Mouse (Mus musculus): ENCODE data around the gene Ern1. TPM values are rescaled to one million over a fixed set of nuclear protein-coding genes. Genes with fewer than 3 reads are reported as not detected.
"Not testable (repeated sequence)": the region's sequence is repeated elsewhere in the genome, so short reads cannot be mapped to it uniquely, and the experiment has no call there.

Ern1 gene
- polyA plus RNA-seq, 1 experiment from 2014 or later = 7.9 TPM

GRCm38 (mm10) chr11:106471629-106472028, 16.0 kb downstream of the Ern1 start:
- no peaks in the 10 kb centered on the region for H3K4me1 ChIP-seq
- 96% methylated on average over 1 of the region's 1 CpGs for WGBS
- no peak for ATAC-seq (ENCODE audit: low FRiP score)

DNA sequence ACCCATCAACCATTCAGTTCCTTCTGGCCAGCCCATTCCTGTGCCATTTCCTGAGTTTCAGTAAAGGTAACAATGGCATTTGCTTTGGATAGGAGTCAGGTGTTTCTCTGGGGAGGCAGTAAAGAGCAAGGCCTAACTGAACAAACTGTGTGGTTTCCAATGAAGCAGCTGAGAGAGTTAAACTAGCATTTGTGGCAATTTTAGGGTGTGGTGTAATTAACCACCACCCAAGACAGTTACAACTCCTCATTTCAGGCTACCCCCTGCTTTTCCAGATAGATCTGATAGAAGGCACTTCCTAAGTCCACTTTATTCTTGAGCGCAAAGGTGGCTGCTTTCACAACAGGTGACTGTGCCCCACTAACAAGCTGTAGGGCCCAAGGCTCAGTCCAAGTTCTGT, 19.1 kb downstream of the Ern1 start:
- Histone ChIP-seq H3K4me3 (no peak overlapping the region), H3K4me2 (replicated peaks) (no peak overlapping the region), H3K27me3 (no peaks in the 10 kb centered on the region), H3K36me3 (no peaks in the 10 kb centered on the region), H3K9ac (no peak overlapping the region), H3K9me3 (replicated peaks) (no peaks in the 10 kb centered on the region), H3K4me1 (no peaks in the 10 kb centered on the region), H3K27ac (no peak overlapping the region)
- WGBS = 97% methylated on average over 1 of the region's 1 CpGs
- no peak for ATAC-seq (ENCODE audit: low FRiP score)

More at GRCm38 (mm10) chr11:106471629-106472028, 16.0 kb downstream of the Ern1 start:
- H3K36me3 ChIP-seq = no peaks in the 10 kb centered on the region
- H3K27ac ChIP-seq = no peak overlapping the region
- H3K4me2 ChIP-seq (replicated peaks) = no peak overlapping the region
- no peak overlapping the region for H3K4me3 ChIP-seq
- no peak overlapping the region for H3K9ac ChIP-seq
- no peaks in the 10 kb centered on the region for H3K9me3 ChIP-seq (replicated peaks)
- no peaks in the 10 kb centered on the region for H3K27me3 ChIP-seq

GRCm38 (mm10) chr11:106465932-106466331, 21.7 kb downstream of the Ern1 start:
- H3K4me3 ChIP-seq = no peak overlapping the region
- no peaks in the 10 kb centered on the region for H3K9me3 ChIP-seq (replicated peaks)
- no peak overlapping the region for H3K9ac ChIP-seq
- no peak overlapping the region for H3K27ac ChIP-seq
- H3K4me2 ChIP-seq (replicated peaks) = no peak overlapping the region
- H3K4me1 ChIP-seq = no peaks in the 10 kb centered on the region
- H3K27me3 ChIP-seq = no peaks in the 10 kb centered on the region
- WGBS = 92% methylated on average over 4 of the region's 4 CpGs
- no peak for ATAC-seq (ENCODE audit: low FRiP score)
- H3K36me3 ChIP-seq = no peaks in the 10 kb centered on the region

DNA sequence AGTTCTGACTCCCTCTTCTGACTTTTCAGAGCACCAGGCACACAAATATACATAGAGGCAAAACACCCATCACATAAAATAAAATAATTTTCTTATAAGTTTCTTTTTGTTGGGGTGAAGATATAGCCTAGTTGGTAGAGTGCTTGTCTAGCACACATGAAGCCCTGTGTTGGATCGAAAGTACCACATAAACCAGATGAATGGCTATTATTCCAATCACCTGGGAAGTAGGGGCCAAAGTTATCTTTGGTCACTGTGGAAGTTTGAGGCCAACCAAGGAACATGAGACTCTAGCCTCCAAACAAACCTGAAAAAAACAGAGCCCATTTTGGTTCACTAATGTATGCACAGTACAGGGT, 22.1 kb downstream of the Ern1 start:
- no peaks in the 10 kb centered on the region for H3K27me3 ChIP-seq
- H3K4me1 ChIP-seq = no peaks in the 10 kb centered on the region
- H3K27ac ChIP-seq = no peak overlapping the region
- WGBS = 84% methylated on average over 1 of the region's 1 CpGs
- no peaks in the 10 kb centered on the region for H3K36me3 ChIP-seq
- H3K4me3 ChIP-seq = no peak overlapping the region
- H3K9ac ChIP-seq = no peak overlapping the region
- no peak overlapping the region for H3K4me2 ChIP-seq (replicated peaks)
- no peak for ATAC-seq (ENCODE audit: low FRiP score)
- H3K9me3 ChIP-seq (replicated peaks) = no peaks in the 10 kb centered on the region

- Histone ChIP-seq H3K4me2 (replicated peaks) (no peak overlapping the region), H3K9ac (no peak overlapping the region), H3K9me3 (replicated peaks) (no peaks in the 10 kb centered on the region), H3K27me3 (no peaks in the 10 kb centered on the region), H3K36me3 (no peaks in the 10 kb centered on the region), H3K4me3 (no peak overlapping the region), H3K27ac (no peak overlapping the region), H3K4me1 (no peaks in the 10 kb centered on the region)
- 86% methylated on average over 4 of the region's 4 CpGs for WGBS
- no peak for ATAC-seq (ENCODE audit: low FRiP score)
These were observed 22.7 kb downstream of the Ern1 start for GRCm38 (mm10) chr11:106464681-106465544.

DNA sequence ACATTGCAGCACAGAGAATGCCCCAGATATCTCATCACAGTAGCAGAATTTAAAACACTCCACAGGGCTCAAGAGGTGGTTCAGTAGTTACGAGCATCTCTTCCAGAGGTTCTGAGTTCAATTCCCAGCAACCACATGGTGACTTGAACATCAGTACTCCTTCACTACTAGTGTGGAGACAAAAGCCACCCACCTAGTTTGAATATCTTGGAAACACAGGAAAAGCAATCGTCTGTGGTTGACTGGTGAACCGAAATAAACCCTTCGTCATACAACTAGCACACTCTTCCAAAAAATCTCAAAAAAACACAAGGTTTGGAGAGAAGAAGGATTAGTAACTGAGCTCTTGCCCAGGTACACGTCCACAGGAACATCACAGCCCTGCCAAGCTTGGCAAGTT, 23.8 kb downstream of the Ern1 start:
- Histone ChIP-seq H3K9ac (no peak overlapping the region), H3K4me2 (replicated peaks) (no peak overlapping the region), H3K36me3 (no peaks in the 10 kb centered on the region), H3K9me3 (replicated peaks) (no peaks in the 10 kb centered on the region), H3K4me3 (no peak overlapping the region), H3K27ac (no peak overlapping the region), H3K4me1 (no peaks in the 10 kb centered on the region), H3K27me3 (no peaks in the 10 kb centered on the region)
- 79% methylated on average over 5 of the region's 5 CpGs for WGBS
- ATAC-seq (ENCODE audit: low FRiP score) = no peak

- H3K9ac ChIP-seq = no peak overlapping the region
- H3K4me1 ChIP-seq = no peaks in the 10 kb centered on the region
- H3K4me3 ChIP-seq = no peak overlapping the region
- 85% methylated on average over 3 of the region's 3 CpGs for WGBS
- no peak overlapping the region for H3K4me2 ChIP-seq (replicated peaks)
- H3K36me3 ChIP-seq = no peaks in the 10 kb centered on the region
- no peak overlapping the region for H3K27ac ChIP-seq
- H3K27me3 ChIP-seq = no peaks in the 10 kb centered on the region
- ATAC-seq (ENCODE audit: low FRiP score) = no peak
- H3K9me3 ChIP-seq (replicated peaks) = no peaks in the 10 kb centered on the region
These were observed 25.3 kb downstream of the Ern1 start for GRCm38 (mm10) chr11:106462309-106462708.

DNA sequence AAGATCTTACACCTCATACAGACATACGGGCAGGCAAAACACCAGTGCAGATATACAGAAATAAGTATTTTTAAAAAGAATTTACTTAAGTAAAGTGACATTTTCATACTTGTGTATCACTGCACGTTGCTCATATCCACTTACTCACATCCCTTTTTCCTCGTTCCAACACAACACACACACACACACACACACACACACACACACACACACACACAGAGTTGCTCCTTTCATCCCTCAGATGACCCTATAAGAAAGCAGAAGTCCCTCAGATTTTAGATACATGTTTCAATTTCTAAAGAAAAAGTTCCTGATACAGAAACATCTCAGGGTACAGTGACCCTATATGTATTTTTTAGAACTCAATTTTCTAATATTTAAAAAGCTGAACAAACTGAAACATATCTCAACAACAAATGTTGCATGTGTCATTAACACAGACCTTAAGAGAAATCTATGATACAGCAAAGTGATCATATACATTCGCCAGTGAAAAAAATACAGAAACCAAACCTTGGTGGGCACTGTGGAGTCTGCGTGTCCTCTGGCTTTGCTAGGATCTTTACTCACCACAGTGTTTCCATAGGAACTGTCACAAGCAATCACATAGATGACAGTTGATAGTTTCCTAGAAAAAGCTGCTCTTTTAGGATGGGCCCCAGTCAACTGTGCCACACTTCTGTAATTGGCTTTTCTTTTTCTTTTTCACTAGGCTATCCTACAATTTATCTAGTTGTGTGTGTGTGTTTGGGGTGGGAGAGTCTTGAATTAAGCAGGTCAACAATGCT, 26.3 kb downstream of the Ern1 start:
- Histone ChIP-seq H3K9me3 (replicated peaks) (no peaks in the 10 kb centered on the region), H3K4me2 (replicated peaks) (no peak overlapping the region), H3K4me1 (no peaks in the 10 kb centered on the region), H3K36me3 (no peaks in the 10 kb centered on the region), H3K27me3 (no peaks in the 10 kb centered on the region), H3K4me3 (no peak overlapping the region), H3K27ac (no peak overlapping the region), H3K9ac (no peak overlapping the region)
- WGBS = 88% methylated on average over 5 of the region's 5 CpGs
- ATAC-seq (ENCODE audit: low FRiP score) = no peak

DNA sequence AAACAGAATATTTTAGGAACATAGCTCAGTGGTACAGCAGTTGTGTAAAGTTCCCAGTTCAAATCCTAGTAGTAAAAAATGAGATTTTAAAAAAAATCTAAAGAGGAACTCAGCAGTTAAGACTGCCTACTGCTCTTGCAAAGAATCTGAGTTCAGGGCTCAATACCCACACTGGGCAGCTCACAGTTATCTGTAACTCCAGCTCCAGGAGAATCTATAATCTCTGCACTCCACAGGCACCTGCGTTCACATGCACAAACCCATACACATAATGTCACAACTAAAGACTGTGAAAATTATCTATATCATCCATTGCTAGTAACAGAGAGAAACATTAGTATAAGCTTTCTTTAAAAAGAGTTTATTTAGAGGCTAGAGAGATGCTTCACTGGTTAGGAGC, 27.0 kb downstream of the Ern1 start:
- H3K9ac ChIP-seq = no peak overlapping the region
- H3K4me1 ChIP-seq = no peaks in the 10 kb centered on the region
- H3K4me2 ChIP-seq (replicated peaks) = no peak overlapping the region
- WGBS = 100% methylated on average over 1 of the region's 1 CpGs
- no peaks in the 10 kb centered on the region for H3K27me3 ChIP-seq
- no peaks in the 10 kb centered on the region for H3K9me3 ChIP-seq (replicated peaks)
- no peak overlapping the region for H3K4me3 ChIP-seq
- H3K27ac ChIP-seq = no peak overlapping the region
- no peaks in the 10 kb centered on the region for H3K36me3 ChIP-seq
- ATAC-seq (ENCODE audit: low FRiP score) = no peak

GRCm38 (mm10) chr11:106458540-106458939, 29.1 kb downstream of the Ern1 start:
- 96% methylated on average over 4 of the region's 4 CpGs for WGBS

GRCm38 (mm10) chr11:106443646-106444045, 44.0 kb downstream of the Ern1 start:
- Histone ChIP-seq H3K4me1 (no peaks in the 10 kb centered on the region), H3K4me2 (replicated peaks) (no peak overlapping the region), H3K27me3 (no peaks in the 10 kb centered on the region), H3K27ac (no peak overlapping the region), H3K4me3 (no peak overlapping the region), H3K9ac (no peak overlapping the region), H3K36me3 (no peaks in the 10 kb centered on the region), H3K9me3 (replicated peaks) (no peaks in the 10 kb centered on the region)
- no peak for ATAC-seq (ENCODE audit: low FRiP score)
- WGBS = 48% methylated on average over 3 of the region's 3 CpGs

More at GRCm38 (mm10) chr11:106458540-106458939, 29.1 kb downstream of the Ern1 start:
- no peak overlapping the region for H3K4me3 ChIP-seq
- H3K9me3 ChIP-seq (replicated peaks) = no peaks in the 10 kb centered on the region
- no peak for ATAC-seq (ENCODE audit: low FRiP score)
- no peak overlapping the region for H3K9ac ChIP-seq
- H3K27me3 ChIP-seq = no peaks in the 10 kb centered on the region
- H3K36me3 ChIP-seq = no peaks in the 10 kb centered on the region; the same call in 1 of the 2 replicates
- no peak overlapping the region for H3K27ac ChIP-seq
- no peaks in the 10 kb centered on the region for H3K4me1 ChIP-seq
- no peak overlapping the region for H3K4me2 ChIP-seq (replicated peaks)

DNA sequence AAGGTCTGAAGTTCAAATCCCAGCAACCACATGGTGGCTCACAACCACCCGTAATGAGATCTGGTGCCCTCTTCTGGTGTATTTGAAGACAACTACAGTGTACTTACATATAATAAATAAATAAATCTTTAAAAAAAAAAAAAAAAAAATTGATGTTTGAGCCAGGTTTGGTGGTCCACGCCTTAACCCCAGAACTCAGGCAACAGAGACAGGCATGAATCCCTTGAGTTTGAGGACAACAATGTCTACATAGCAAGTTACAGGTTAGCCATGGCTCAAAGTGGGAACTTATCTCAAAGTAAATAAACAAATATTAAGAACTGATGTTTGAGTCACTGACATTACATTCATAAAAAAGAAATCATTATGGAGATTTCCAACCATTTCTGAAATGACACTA, 45.1 kb downstream of the Ern1 start:
- H3K4me2 ChIP-seq (replicated peaks); H3K9me3 ChIP-seq (replicated peaks); H3K27ac ChIP-seq; H3K27me3 ChIP-seq; H3K4me3 ChIP-seq; H3K36me3 ChIP-seq; H3K4me1 ChIP-seq; H3K9ac ChIP-seq; ATAC-seq (ENCODE audit: low FRiP score): not testable (repeated sequence)
- WGBS = 92% methylated on average over 2 of the region's 2 CpGs

All from hindbrain, embryonic 12.5 days (tissue).